25 mouse cellular contexts compared by ENCODE assay signal in genomic region chr9:115075191-115075590, GRCm38 (mm10).
A peak's percentile ranks its signal among the peaks of the same experiment; 100 is the strongest.
DNase-seq lines count a peak whose midpoint lies in the region; ATAC-seq and TF ChIP-seq lines count a peak whose summit lies in the region.
"Had no signal": no experiment of that assay in that cellular context is flagged by ENCODE, and none has a peak within 500 bp of the region (broad histone marks: within the 10 kb centered on the region; RNA-seq: fewer than 3 reads in every experiment).

No protein-coding gene starts in this region.

- H3K9ac ChIP-seq in hindbrain, postnatal 0 days (replicated peaks; ENCODE audit: low read length) = no peak overlapping the region
- H3K9ac ChIP-seq in hindbrain, embryonic 16.5 days (ENCODE audit: low read depth, low read length) = no peak overlapping the region
- H3K9ac ChIP-seq in liver, embryonic 14.5 days (replicated peaks) = no peak overlapping the region
- H3K9ac ChIP-seq in liver, embryonic 11.5 days (ENCODE audit: low read depth, low read length) = no peak overlapping the region
- H3K9ac ChIP-seq: embryonic facial prominence, embryonic 13.5 days; forebrain, embryonic 12.5 days; heart, embryonic 15.5 days; hindbrain, embryonic 14.5 days had no signal

- H3K36me3 ChIP-seq in hindbrain, postnatal 0 days (ENCODE audit: insufficient read depth, low read length) = no peaks in the 10 kb centered on the region
- no peaks in the 10 kb centered on the region for H3K36me3 ChIP-seq in hindbrain, embryonic 16.5 days (ENCODE audit: control insufficient read depth, insufficient read depth, low read length)
- H3K36me3 ChIP-seq in liver, embryonic 14.5 days (replicated peaks; ENCODE audit: control insufficient read depth, insufficient read depth, low read depth) = no peaks in the 10 kb centered on the region
- no peaks in the 10 kb centered on the region for H3K36me3 ChIP-seq in liver, embryonic 11.5 days (ENCODE audit: control insufficient read depth, insufficient read depth, low read length)
- peaks cover 29% of the 10 kb centered on the region for H3K36me3 ChIP-seq in E14TG2a.4 (ENCODE audit: insufficient read depth, low read length)
- H3K36me3 ChIP-seq: embryonic facial prominence, embryonic 13.5 days; forebrain, embryonic 12.5 days; G1E; heart, embryonic 15.5 days had no signal

- no peak for ATAC-seq in hindbrain, postnatal 0 days
- no peak for ATAC-seq in hindbrain, embryonic 16.5 days
- no peak for ATAC-seq in liver, embryonic 14.5 days (ENCODE audit: insufficient read depth)
- no peak for ATAC-seq in liver, embryonic 11.5 days (replicated peaks; ENCODE audit: low FRiP score)
- ATAC-seq: activated CD4-positive, CD25-positive, alpha-beta regulatory T cell, adult 4 months; forebrain, embryonic 16.5 days; inflammation-experienced regulatory T-cells, adult 6 months had no signal

- H3K9me3 ChIP-seq in hindbrain, postnatal 0 days (ENCODE audit: low read length) = no peaks in the 10 kb centered on the region
- H3K9me3 ChIP-seq in hindbrain, embryonic 16.5 days (ENCODE audit: control insufficient read depth, low read length) = no peaks in the 10 kb centered on the region
- H3K9me3 ChIP-seq in liver, embryonic 14.5 days (ENCODE audit: control insufficient read depth, low read length) = no peaks in the 10 kb centered on the region
- no peaks in the 10 kb centered on the region for H3K9me3 ChIP-seq in liver, embryonic 11.5 days (ENCODE audit: control insufficient read depth, low read length)
- H3K9me3 ChIP-seq in E14TG2a.4 (ENCODE audit: low read length) = peaks cover 5% of the 10 kb centered on the region
- H3K9me3 ChIP-seq: heart, embryonic 15.5 days had no signal

- no peaks in the 10 kb centered on the region for H3K4me1 ChIP-seq in hindbrain, postnatal 0 days (ENCODE audit: insufficient read depth, low read length)
- H3K4me1 ChIP-seq in hindbrain, embryonic 16.5 days (ENCODE audit: control insufficient read depth, insufficient read depth, low read depth, low read length) = no peaks in the 10 kb centered on the region
- H3K4me1 ChIP-seq in liver, embryonic 14.5 days (replicated peaks; ENCODE audit: control insufficient read depth in 2 of 2, insufficient read depth in 2 of 2, low read length in 1 of 2) = no peaks in the 10 kb centered on the region
- no peaks in the 10 kb centered on the region for H3K4me1 ChIP-seq in liver, embryonic 11.5 days (replicated peaks; ENCODE audit: control insufficient read depth, insufficient read depth, low read length)
- peaks cover 11% of the 10 kb centered on the region for H3K4me1 ChIP-seq in E14TG2a.4 (replicated peaks; ENCODE audit: low read depth, low read length)
- H3K4me1 ChIP-seq: embryonic facial prominence, embryonic 13.5 days; forebrain, embryonic 12.5 days; heart, embryonic 15.5 days; hindbrain, embryonic 10.5 days had no signal

- TF ChIP-seq CTCF in hindbrain, postnatal 0 days (IDR thresholded peaks at IDR 0.05; ENCODE audit: low read depth) = 0 out of 2 replicates have a peak, but pooled peaks have one; percentile 10
- TF ChIP-seq CTCF in liver, embryonic 14.5 days (IDR thresholded peaks at IDR 0.05; ENCODE audit: low read depth) = peak; percentile 21; the same call in 1 of the 2 replicates
- TF ChIP-seq CTCF in E14TG2a.4 (conservative IDR thresholded peaks at IDR 0.05; ENCODE audit: low read length) = peak; percentile 59

- TF ChIP-seq EP300 in liver, embryonic 14.5 days (IDR thresholded peaks at IDR 0.05; ENCODE audit: low read depth) = no peak

- WGBS in hindbrain, postnatal 0 days = 95% methylated on average over 4 of the region's 4 CpGs
- WGBS in hindbrain, embryonic 16.5 days = 92% methylated on average over 4 of the region's 4 CpGs
- 60% methylated on average over 4 of the region's 4 CpGs for WGBS in liver, embryonic 14.5 days (ENCODE audit: insufficient replicate concordance)
- 76% methylated on average over 4 of the region's 4 CpGs for WGBS in liver, embryonic 11.5 days

- H3K4me3 ChIP-seq in hindbrain, postnatal 0 days (ENCODE audit: low read length) = no peak overlapping the region
- H3K4me3 ChIP-seq in hindbrain, embryonic 16.5 days (ENCODE audit: low read length) = no peak overlapping the region
- H3K4me3 ChIP-seq in liver, embryonic 14.5 days (ENCODE audit: insufficient read depth in 1 of 2, low read depth in 2 of 2, low read length in 2 of 2) = no peak overlapping the region
- H3K4me3 ChIP-seq in liver, embryonic 11.5 days (ENCODE audit: low read depth, low read length) = no peak overlapping the region
- H3K4me3 ChIP-seq in E14TG2a.4 (replicated peaks; ENCODE audit: low read length) = no peak overlapping the region
- H3K4me3 ChIP-seq: embryonic facial prominence, embryonic 13.5 days; forebrain, embryonic 12.5 days; heart, embryonic 15.5 days; hindbrain, embryonic 10.5 days had no signal

- H3K27me3 ChIP-seq in hindbrain, postnatal 0 days (ENCODE audit: insufficient read depth, low read length) = no peaks in the 10 kb centered on the region
- H3K27me3 ChIP-seq in hindbrain, embryonic 16.5 days (replicated peaks; ENCODE audit: control insufficient read depth, insufficient read depth, low read length) = no peaks in the 10 kb centered on the region
- no peaks in the 10 kb centered on the region for H3K27me3 ChIP-seq in liver, embryonic 14.5 days (ENCODE audit: control insufficient read depth, insufficient read depth, low read length)
- no peaks in the 10 kb centered on the region for H3K27me3 ChIP-seq in liver, embryonic 11.5 days (replicated peaks; ENCODE audit: control insufficient read depth, insufficient read depth, low read length)
- no peaks in the 10 kb centered on the region for H3K27me3 ChIP-seq in E14TG2a.4 (ENCODE audit: insufficient read depth, low read length)
- H3K27me3 ChIP-seq: CH12.LX; embryonic facial prominence, embryonic 13.5 days; forebrain, embryonic 12.5 days; heart, embryonic 15.5 days had no signal

- no peak overlapping the region for H3K4me2 ChIP-seq in hindbrain, postnatal 0 days (ENCODE audit: low read depth, low read length)
- H3K4me2 ChIP-seq in hindbrain, embryonic 16.5 days (ENCODE audit: low read length) = no peak overlapping the region
- H3K4me2 ChIP-seq in liver, embryonic 14.5 days (ENCODE audit: low read depth) = no peak overlapping the region
- H3K4me2 ChIP-seq in liver, embryonic 11.5 days = no peak overlapping the region
- H3K4me2 ChIP-seq: embryonic facial prominence, embryonic 13.5 days; forebrain, embryonic 12.5 days; heart, embryonic 11.5 days; heart, embryonic 15.5 days; hindbrain, embryonic 14.5 days had no signal

- DNase-seq in hindbrain, postnatal 0 days (ENCODE audit: low spot score) = no peak
- DNase-seq in liver, embryonic 14.5 days (ENCODE audit: low read depth in 3 of 3, low spot score in 3 of 3) = no peak
- no peak for DNase-seq in liver, embryonic 11.5 days (ENCODE audit: low spot score)
- peak; percentile 59 for DNase-seq in R1 (ENCODE audit: low read depth, low spot score)
- no peak for DNase-seq in gastrocnemius, postnatal 10 days
- DNase-seq: adrenal gland, postnatal 14 days; cerebellum, adult 11-12 months; cerebellum, adult 9-10 months; cerebellum, postnatal 25 days; gastrocnemius, postnatal 36 days; heart, adult 18-20 months; heart, postnatal 14 days had no signal

- H3K27ac ChIP-seq in hindbrain, postnatal 0 days = no peak overlapping the region
- no peak overlapping the region for H3K27ac ChIP-seq in hindbrain, embryonic 16.5 days (ENCODE audit: low read depth, low read length)
- H3K27ac ChIP-seq in liver, embryonic 14.5 days = no peak overlapping the region
- H3K27ac ChIP-seq in liver, embryonic 11.5 days (ENCODE audit: low read depth, low read length) = no peak overlapping the region
- H3K27ac ChIP-seq: embryonic facial prominence, embryonic 13.5 days; forebrain, embryonic 12.5 days; heart, embryonic 15.5 days; hindbrain, embryonic 10.5 days; hindbrain, embryonic 14.5 days had no signal
